Mouse (Mus musculus): Measurements from ENCODE around the gene Zc3h6.

The Zc3h6 gene

GRCm38 (mm10) chr2:128966641-128967580 is at the start of gene Zc3h6:
TSS of gene Zc3h6 (plus strand) at chr2:128967402.
- peak; percentile 100 for TF ChIP-seq GATA4 (IDR thresholded peaks at IDR 0.05; ENCODE audit: insufficient replicate concordance, low read length)

DNA sequence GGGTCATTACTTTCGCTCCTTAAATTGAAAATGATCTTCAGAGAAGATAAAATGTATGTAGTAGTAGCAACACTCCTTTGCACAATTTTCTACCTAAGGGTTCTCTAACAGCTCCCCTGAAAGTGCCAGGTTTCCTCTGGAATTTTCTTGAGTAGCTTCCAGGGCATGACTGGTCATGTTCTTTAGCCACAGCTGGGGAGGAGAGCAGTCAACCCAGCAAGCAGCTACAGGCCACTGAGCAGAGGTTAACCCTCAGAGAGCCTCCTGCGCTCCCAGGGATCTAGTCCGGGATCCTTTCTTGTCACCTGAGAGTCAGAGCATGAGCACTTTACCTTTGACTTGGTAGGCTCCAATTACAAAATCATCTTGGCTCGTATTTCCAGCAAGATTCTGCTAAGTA is 42.4 kb upstream of the Zc3h6 start:
- TF ChIP-seq GATA4 (IDR thresholded peaks at IDR 0.05; ENCODE audit: insufficient replicate concordance, low read length), result no peak

DNA sequence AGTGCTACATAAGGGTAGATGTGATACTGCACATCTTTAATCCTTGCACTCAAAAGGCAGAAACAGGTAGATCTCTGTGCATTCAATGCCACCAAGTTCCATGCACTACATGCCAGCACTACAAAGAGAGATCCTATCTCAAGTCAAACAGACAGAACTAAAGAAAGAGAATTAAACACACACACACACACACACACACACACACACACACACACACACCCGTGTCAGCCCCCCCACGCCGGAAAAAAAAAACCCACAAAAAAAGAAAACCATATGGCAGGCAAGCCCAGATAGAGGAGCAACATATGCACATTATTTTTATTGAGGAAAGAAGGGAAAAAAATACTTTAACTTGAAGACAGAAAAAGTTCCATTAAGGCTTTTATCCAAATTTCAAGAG is 38.8 kb upstream of the Zc3h6 start:
- no peak for TF ChIP-seq GATA4 (IDR thresholded peaks at IDR 0.05; ENCODE audit: insufficient replicate concordance, low read length)

DNA sequence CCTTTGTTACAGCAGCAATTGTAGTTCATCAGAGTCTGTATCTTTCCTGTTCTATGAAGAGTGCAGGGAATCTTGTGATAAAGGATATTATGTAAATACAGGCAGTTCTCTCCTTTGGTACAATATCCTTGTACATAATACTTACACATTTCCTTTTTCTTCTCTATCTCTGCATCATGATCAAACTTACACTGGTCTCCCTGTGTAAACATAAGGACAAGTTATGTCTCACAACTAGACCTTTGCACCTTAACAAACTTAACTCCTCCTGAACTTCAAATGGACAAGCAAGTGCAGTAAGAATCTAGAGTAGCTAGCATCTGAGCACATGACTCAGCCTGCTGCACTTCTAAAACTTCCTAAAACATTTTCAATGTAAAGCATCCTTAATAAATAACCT is 36.5 kb upstream of the Zc3h6 start:
- no peak for TF ChIP-seq GATA4 (IDR thresholded peaks at IDR 0.05; ENCODE audit: insufficient replicate concordance, low read length)

DNA sequence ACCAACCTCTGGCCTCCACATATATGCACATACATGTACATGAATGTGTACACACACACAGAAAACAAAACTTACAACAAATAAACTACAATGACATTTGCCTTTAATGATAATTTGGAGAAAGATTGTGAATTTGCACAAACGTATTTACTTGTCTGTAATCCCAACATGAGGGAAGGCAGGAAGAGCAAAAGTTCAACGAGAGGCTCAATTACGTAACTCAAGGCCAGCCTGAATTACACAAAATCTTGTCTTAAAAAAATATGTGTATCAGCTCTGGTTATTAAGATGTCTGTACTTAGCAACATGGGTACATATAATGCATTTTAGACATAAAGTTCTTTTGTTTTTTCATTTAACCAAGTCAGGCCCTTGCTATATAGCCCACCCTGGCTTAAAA is 30.9 kb upstream of the Zc3h6 start:
- no peak for TF ChIP-seq GATA4 (IDR thresholded peaks at IDR 0.05; ENCODE audit: insufficient replicate concordance, low read length)

- TF ChIP-seq GATA4 (IDR thresholded peaks at IDR 0.05; ENCODE audit: insufficient replicate concordance, low read length), result peak; percentile 9; the same call in 1 of the 2 replicates
Observed at GRCm38 (mm10) chr2:128943538-128944528, 23.4 kb upstream of the Zc3h6 start, which contains the start of gene Zc3h8. TSS of gene Zc3h8 (minus strand) at chr2:128944077.

DNA sequence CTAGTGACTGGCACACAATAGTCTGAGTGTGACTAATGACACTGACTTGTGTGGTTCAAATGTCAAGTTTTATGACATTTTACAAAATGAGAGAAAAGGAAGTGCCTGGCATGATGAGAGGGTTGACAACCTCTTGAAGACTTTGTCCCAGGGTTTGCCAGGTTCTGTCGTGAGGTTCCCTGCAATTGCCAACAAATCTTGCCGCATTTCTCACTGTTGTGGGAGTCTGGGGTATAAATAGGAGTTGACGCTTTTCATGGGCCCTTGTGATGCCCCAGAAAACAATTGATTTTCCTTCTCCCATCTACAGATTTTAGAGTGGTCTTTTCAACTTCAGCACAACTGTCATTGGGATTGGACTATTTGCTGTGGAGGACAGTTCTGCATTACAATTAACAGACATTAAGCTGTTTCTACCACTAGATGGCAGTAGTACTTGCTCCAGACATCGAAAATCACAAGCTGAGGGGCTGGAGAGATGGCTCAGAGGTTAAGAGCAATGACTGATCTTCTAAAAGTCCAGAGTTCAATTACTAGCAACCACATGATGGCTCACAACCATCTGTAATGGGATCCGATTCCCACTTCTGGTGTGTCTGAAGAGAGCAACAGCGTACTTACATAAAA is 19.1 kb upstream of the Zc3h6 start:
- no peak for TF ChIP-seq GATA4 (IDR thresholded peaks at IDR 0.05; ENCODE audit: insufficient replicate concordance, low read length)

DNA sequence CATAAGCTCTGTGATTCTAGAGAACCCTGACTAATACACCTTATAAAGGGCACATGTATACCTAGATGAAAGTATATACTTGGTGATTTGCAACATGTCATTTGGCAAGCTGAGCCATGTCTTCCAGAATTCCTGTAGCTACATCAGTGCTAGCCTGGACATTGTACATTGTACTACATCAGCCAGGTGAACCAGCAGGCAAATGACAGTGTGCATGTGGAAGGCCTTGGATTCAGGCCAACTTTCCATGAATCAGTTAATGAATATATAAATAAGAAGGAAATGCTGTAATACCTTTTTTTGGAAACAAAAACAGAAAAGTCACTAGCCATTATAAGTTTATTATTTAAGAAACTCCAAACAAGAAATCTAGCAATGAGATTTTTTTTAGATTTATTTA is 13.0 kb upstream of the Zc3h6 start:
- TF ChIP-seq GATA4 (IDR thresholded peaks at IDR 0.05; ENCODE audit: insufficient replicate concordance, low read length), result no peak

GRCm38 (mm10) chr2:128965505-128966105 is 1.6 kb upstream of the Zc3h6 start:
- TF ChIP-seq GATA4 (IDR thresholded peaks at IDR 0.05; ENCODE audit: insufficient replicate concordance, low read length), result no peak

DNA sequence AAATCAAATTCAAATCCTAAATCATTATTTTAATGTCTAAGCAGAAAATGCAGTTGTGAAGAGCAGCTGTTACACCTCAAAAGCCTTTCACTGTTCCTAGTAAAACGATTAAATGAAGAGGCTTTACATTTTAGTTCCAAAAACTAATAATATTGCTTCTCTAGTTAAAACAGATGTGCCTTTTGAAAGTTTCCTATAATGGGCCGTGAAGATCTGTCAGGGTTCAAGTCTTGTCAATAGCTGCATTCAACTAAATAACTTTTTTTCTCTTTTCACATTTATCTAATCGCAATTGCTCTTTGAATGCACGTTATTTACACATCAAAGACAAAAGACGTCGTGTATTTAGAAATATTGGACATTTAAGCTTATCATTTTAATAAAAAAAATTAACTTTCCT is 966 bp upstream of the Zc3h6 start:
- TF ChIP-seq GATA4 (IDR thresholded peaks at IDR 0.05; ENCODE audit: insufficient replicate concordance, low read length), result no peak

DNA sequence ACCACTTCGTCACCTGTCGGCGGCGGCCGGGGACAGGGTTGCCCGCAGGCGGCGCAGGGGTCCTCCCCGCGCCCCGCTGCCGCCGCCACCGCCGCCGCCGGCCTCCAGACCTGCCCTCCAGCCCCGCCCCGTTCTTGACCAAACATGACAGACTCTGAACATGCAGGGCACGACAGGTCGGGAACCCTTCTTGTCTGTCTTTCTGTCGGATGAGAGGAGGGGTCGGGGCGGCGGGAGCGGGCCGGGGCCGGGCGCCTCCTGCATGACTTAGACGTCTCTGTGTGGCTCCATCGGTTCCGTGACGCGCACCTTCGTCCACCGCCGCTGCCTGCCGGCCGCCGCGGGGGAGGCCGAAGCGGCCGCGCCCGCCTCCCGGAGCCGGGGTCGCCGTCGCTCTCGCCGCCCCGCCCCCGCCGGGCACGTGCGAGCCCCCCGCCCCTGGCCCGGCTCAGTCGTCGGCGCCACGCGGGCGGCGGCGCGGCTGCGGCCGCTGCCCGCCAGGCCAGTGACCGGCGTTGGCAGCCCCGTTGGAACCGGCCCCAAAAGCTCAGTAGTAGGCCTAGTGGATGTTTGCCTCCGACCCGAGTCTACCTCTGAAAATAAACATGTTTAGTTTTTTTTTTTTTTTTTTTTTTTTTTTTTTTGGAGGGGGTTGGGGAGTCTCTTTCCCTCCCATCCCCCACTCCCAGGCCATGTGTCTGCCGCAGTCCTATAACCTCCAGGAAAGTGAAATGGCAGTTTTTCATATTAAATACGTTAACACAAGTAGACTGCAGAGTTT is 649 bp downstream of the Zc3h6 start, which contains the start of gene Gm10762:
Gene Gm10762, minus strand, starts transcription at position 65 of the 781 bp plus-strand sequence.
- TF ChIP-seq GATA4 (IDR thresholded peaks at IDR 0.05; ENCODE audit: insufficient replicate concordance, low read length), result no peak

DNA sequence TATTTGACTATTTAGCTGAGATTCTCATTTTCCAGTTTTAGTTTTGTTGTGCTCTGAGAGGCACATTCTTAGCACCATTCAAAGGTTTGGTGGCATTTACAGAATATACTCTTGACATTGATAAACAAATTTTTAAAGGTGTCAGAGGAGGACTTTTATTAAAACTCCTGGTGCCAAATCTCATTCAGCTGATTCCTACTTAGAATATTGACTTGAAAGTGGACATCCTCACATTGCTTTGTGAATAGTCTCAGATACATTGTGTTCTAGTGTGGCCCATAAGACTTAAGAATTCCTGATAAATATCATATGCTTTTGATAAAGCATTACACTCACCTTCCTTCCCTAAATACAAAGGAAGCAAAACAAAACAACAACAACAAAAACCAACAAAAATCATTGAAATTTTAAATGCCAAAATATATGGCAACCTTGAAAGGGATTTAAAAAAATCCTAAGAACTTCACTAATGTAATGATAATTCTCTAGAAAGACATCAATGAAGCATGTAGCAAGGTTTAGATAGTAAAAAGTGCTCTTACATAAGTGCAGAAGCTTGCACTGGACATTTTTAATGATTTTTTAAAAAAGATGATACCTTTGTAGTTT is 1.4 kb downstream of the Zc3h6 start:
- TF ChIP-seq GATA4 (IDR thresholded peaks at IDR 0.05; ENCODE audit: insufficient replicate concordance, low read length), result no peak

- TF ChIP-seq GATA4 (IDR thresholded peaks at IDR 0.05; ENCODE audit: insufficient replicate concordance, low read length), result no peak
Observed at GRCm38 (mm10) chr2:128972301-128972700, 5.1 kb downstream of the Zc3h6 start.

All from liver, adult (tissue).